Mouse (Mus musculus) forebrain, embryonic 16.5 days (tissue): Measurements from ENCODE around the gene Psen2. TPM values are rescaled to one million over a fixed set of nuclear protein-coding genes. Genes with fewer than 3 reads are reported as not detected.

Source experiments
- ATAC-seq: fragments of 200-750 bp; cut with Nextera tagmentation; 2 replicates; pipeline ENCODE4 v1.8.0; 2017; ENCODE audit warnings: mild to moderate bottlenecking, moderate library complexity
- H3K27ac ChIP-seq: fragments of 300-500 bp; sonication (generic); 2 replicates; pipeline ENCODE4 v1.5.1; 2014; ENCODE audit warnings: low read length, control low read depth
- H3K27me3 ChIP-seq: fragments of 300-500 bp; sonication (generic); replicated peaks from 2 replicates; pipeline ENCODE4 v1.6.1; 2014; ENCODE audit warnings: low read length; ENCODE audit not compliant: control insufficient read depth, insufficient read depth
- H3K36me3 ChIP-seq: fragments of 300-500 bp; sonication (generic); 2 replicates; pipeline ENCODE4 v1.6.1; 2014; ENCODE audit not compliant: control insufficient read depth, insufficient read depth
- H3K4me1 ChIP-seq: fragments of 300-500 bp; sonication (generic); replicated peaks from 2 replicates; pipeline ENCODE4 v1.6.1; 2014; ENCODE audit warnings: low read length; ENCODE audit not compliant: control insufficient read depth, insufficient read depth
- H3K4me2 ChIP-seq: fragments of 300-500 bp; sonication (generic); 2 replicates; pipeline ENCODE4 v1.6.1; 2014; ENCODE audit warnings: mild to moderate bottlenecking, low read length, control low read depth
- H3K4me3 ChIP-seq: fragments of 300-500 bp; sonication (generic); replicated peaks from 2 replicates; pipeline ENCODE4 v1.5.1; 2014; ENCODE audit warnings: mild to moderate bottlenecking, low read length, control low read depth
- H3K9ac ChIP-seq: fragments of 300-500 bp; sonication (generic); replicated peaks from 2 replicates; pipeline ENCODE4 v1.6.1; 2014; ENCODE audit warnings: low read depth, low read length, control low read depth
- H3K9me3 ChIP-seq: fragments of 300-500 bp; sonication (generic); 2 replicates; pipeline ENCODE4 v1.6.1; 2016; ENCODE audit warnings: low read length; ENCODE audit not compliant: control insufficient read depth
- WGBS: fragments of 180-500 bp; shearing (Covaris S2); extraction: QIAGEN DNeasy Blood & Tissue Kit; methylation state at CpG from one replicate; pipeline ENCODE4 v1.1.7; 2014; 5-methylcytosine and 5-hydroxymethylcytosine counted together
- polyA plus RNA-seq: library from polyadenylated mRNA; unstranded; fragments of >200 nt; fragmentation: Nextera tagmentation; extraction: Ambion mirVana; gene quantifications from 2 replicates; pipeline ENCODE4 v1.2.1, GENCODE M21; 2015

Psen2 gene
- polyA plus RNA-seq, 1 experiment from 2014 or later, result 14.7 TPM

- H3K4me1 ChIP-seq, result no peaks in the 10 kb centered on the region
- no peak overlapping the region for H3K4me3 ChIP-seq
- H3K4me2 ChIP-seq, result no peak overlapping the region
- H3K9me3 ChIP-seq, result no peaks in the 10 kb centered on the region
- no peak for ATAC-seq
- H3K36me3 ChIP-seq, result no peaks in the 10 kb centered on the region
- no peaks in the 10 kb centered on the region for H3K27me3 ChIP-seq
- 92% methylated on average over 4 of the region's 4 CpGs for WGBS
- H3K27ac ChIP-seq, result no peak overlapping the region
- no peak overlapping the region for H3K9ac ChIP-seq
These were observed 84.1 kb downstream of the Psen2 start for GRCm38 (mm10) chr1:180179100-180179499.

- Histone ChIP-seq H3K36me3 (no peaks in the 10 kb centered on the region), H3K27ac (no peak overlapping the region), H3K9ac (no peak overlapping the region), H3K4me2 (no peak overlapping the region), H3K4me3 (no peak overlapping the region), H3K4me1 (no peaks in the 10 kb centered on the region), H3K9me3 (no peaks in the 10 kb centered on the region), H3K27me3 (no peaks in the 10 kb centered on the region)
- 82% methylated on average over 9 of the region's 9 CpGs for WGBS
- ATAC-seq, result no peak
These were observed 84.9 kb downstream of the Psen2 start for GRCm38 (mm10) chr1:180178340-180178739.

Other genes with a start within 250 kb of the Psen2 start
- 4.1 and 5.1 TPM in 2 replicates for gene Coq8a, start 63.8 kb downstream of the Psen2 start, polyA plus RNA-seq
- gene Itpkb, start 67.0 kb upstream of the Psen2 start, polyA plus RNA-seq, result 2.0 and 2.4 TPM in 2 replicates
- gene Stum, start 220.1 kb upstream of the Psen2 start, polyA plus RNA-seq, result 3.9 and 4.3 TPM in 2 replicates